Mouse (Mus musculus) olfactory bulb, adult 2 months (tissue): ENCODE measurements around the gene Gamt.

Experiments
- CTCF ChIP-seq: fragments of 200-500 bp; IDR thresholded peaks from 2 replicates; pipeline ENCODE4 v1.5.1; 2012; ENCODE audit warnings: low read depth, mild to moderate bottlenecking, low read length, moderate library complexity; ENCODE audit not compliant: insufficient read depth
- POLR2A ChIP-seq: fragments of 200-500 bp; IDR thresholded peaks from 2 replicates; pipeline ENCODE4 v1.6.1; 2012; ENCODE audit warnings: mild to moderate bottlenecking, low read depth, low read length, moderate library complexity; ENCODE audit not compliant: insufficient read depth

GRCm38 (mm10) chr10:80295618-80296425 is 35.0 kb upstream of the Gamt start, which contains the start of gene Apc2:
- peak; percentile 73 for TF ChIP-seq CTCF
- TF ChIP-seq POLR2A: peak; percentile 33; the same call in 1 of the 2 replicates
